Mouse (Mus musculus) ES-E14 (cell line): ENCODE measurements around the gene Col9a3.

ENCODE experiments used
- CHD2 ChIP-seq: IDR thresholded peaks from 2 replicates; pipeline ENCODE4 v1.6.1; 2014; ENCODE audit warnings: mild to moderate bottlenecking, low read depth, low read length, inconsistent platforms
- HCFC1 ChIP-seq: IDR thresholded peaks from 2 replicates; pipeline ENCODE4 v1.6.1; 2012; ENCODE audit warnings: low read length, inconsistent platforms, borderline replicate concordance; ENCODE audit not compliant: insufficient read depth
- ZC3H11A ChIP-seq: IDR thresholded peaks from 2 replicates; pipeline ENCODE4 v1.6.1; 2012; ENCODE audit warnings: low read depth, mild to moderate bottlenecking, inconsistent platforms, low read length, borderline replicate concordance
- ZNF384 ChIP-seq: IDR thresholded peaks from 2 replicates; pipeline ENCODE4 v1.6.1; 2012; ENCODE audit warnings: low read depth, low read length, inconsistent platforms

DNA sequence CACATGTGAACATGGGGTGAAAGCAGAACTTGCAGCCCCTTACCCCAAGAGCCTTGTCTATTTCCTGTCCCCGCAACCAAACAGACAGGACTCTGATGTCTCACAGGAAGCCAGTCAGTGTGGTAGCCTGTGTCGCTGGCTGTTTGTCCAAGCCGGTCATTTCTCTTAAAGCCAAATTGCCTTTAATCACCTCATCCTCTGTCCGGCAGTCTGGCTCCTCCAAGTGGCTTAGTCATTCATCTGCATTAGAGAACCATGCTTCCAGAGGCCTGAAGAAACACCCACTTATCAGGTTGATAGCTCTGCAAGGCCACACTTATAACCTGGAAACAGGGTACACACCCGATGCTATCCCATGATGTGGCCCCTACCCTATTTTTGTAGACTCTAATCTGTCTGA, 35.4 kb upstream of the Col9a3 start:
- no peak for TF ChIP-seq CHD2
- no peak for TF ChIP-seq HCFC1
- TF ChIP-seq ZC3H11A = no peak
- TF ChIP-seq ZNF384 = no peak
